ENCODE assay signal across 8 mouse cellular contexts in the genomic region with DNA sequence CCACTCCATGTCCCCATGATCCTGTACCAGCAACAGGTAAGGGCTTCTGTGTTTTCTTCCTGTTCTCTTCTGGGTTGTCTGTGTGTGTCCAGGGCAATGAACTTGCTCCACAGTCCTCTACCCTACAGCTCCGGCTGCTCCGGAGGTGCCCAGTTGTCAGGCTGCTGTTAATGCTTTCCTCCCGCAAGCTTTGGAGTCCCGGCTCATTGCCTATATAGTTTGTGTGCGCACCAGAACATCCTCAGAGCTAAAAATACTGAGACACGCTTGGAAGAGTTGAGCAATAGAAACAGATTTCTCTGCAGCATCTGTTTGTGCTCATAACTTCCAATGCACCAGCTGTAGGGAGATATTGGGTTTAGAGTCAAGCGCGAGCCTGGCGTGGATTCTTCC. TPM values are rescaled to one million over a fixed set of nuclear protein-coding genes. Genes with fewer than 3 reads are reported as not detected.
DNase-seq lines count a peak whose midpoint lies in the region; ATAC-seq lines count a peak whose summit lies in the region.

No protein-coding gene starts in this region.

- no peaks in the 10 kb centered on the region for H3K36me3 ChIP-seq in embryonic facial prominence, embryonic 13.5 days
- H3K36me3 ChIP-seq in heart, embryonic 15.5 days: peaks cover under 1% of the 10 kb centered on the region; the same call in 1 of the 2 replicates
- no peaks in the 10 kb centered on the region for H3K36me3 ChIP-seq in liver, embryonic 16.5 days (ENCODE audit: control insufficient read depth, insufficient read depth)

- no peaks in the 10 kb centered on the region for H3K9me3 ChIP-seq in embryonic facial prominence, embryonic 13.5 days
- no peaks in the 10 kb centered on the region for H3K9me3 ChIP-seq in heart, embryonic 15.5 days (replicated peaks)
- no peaks in the 10 kb centered on the region for H3K9me3 ChIP-seq in liver, embryonic 16.5 days (replicated peaks; ENCODE audit: control insufficient read depth, low read length)

- H3K9ac ChIP-seq in embryonic facial prominence, embryonic 13.5 days: peak overlapping the region; percentile 72
- peak overlapping the region; percentile 77 for H3K9ac ChIP-seq in heart, embryonic 15.5 days
- no peak overlapping the region for H3K9ac ChIP-seq in liver, embryonic 16.5 days (ENCODE audit: low read depth, low read length)

- peaks cover 22% of the 10 kb centered on the region for H3K4me1 ChIP-seq in embryonic facial prominence, embryonic 13.5 days
- H3K4me1 ChIP-seq in heart, embryonic 15.5 days (replicated peaks): peaks cover 20% of the 10 kb centered on the region
- peaks cover 4% of the 10 kb centered on the region for H3K4me1 ChIP-seq in liver, embryonic 16.5 days (ENCODE audit: control insufficient read depth, low read depth, low read length)

- peak overlapping the region; percentile 91 for H3K4me2 ChIP-seq in embryonic facial prominence, embryonic 13.5 days
- H3K4me2 ChIP-seq in heart, embryonic 15.5 days: peak overlapping the region; percentile 94
- peak overlapping the region; percentile 82 for H3K4me2 ChIP-seq in liver, embryonic 16.5 days (ENCODE audit: low read depth, low read length)

- H3K27ac ChIP-seq in embryonic facial prominence, embryonic 13.5 days: peak overlapping the region; percentile 68
- peak overlapping the region; percentile 83 for H3K27ac ChIP-seq in heart, embryonic 15.5 days
- H3K27ac ChIP-seq in liver, embryonic 16.5 days (ENCODE audit: low read length): no peak overlapping the region

- peak; percentile 20 to 21 for DNase-seq in layer of hippocampus, adult 8-10 months (ENCODE audit: low spot score in 2 of 2)
- DNase-seq in layer of hippocampus, postnatal 10 days (ENCODE audit: low spot score in 2 of 2): no peak
- DNase-seq in skeletal muscle tissue, adult 2 months (ENCODE audit: low read depth, low spot score): peak; percentile 69
- DNase-seq in MN1 (ENCODE audit: low spot score): no peak
- DNase-seq in urinary bladder, postnatal 4 days (ENCODE audit: low spot score in 2 of 2): no peak

- 0 out of 2 replicates have a peak, but pooled peaks have one; percentile 28 for ATAC-seq in embryonic facial prominence, embryonic 13.5 days (ENCODE audit: insufficient number of reproducible peaks, insufficient read depth, low FRiP score, low TSS enrichment, low read depth)
- ATAC-seq in heart, embryonic 15.5 days (replicated peaks; ENCODE audit: insufficient number of reproducible peaks, insufficient read depth, low FRiP score, low read depth): peak; percentile 54
- peak; percentile 22 for ATAC-seq in liver, embryonic 16.5 days (ENCODE audit: low read depth)

- H3K27me3 ChIP-seq in embryonic facial prominence, embryonic 13.5 days: no peaks in the 10 kb centered on the region
- no peaks in the 10 kb centered on the region for H3K27me3 ChIP-seq in heart, embryonic 15.5 days
- peaks cover 12% of the 10 kb centered on the region for H3K27me3 ChIP-seq in liver, embryonic 16.5 days (ENCODE audit: control insufficient read depth, insufficient read depth, low read depth, low read length)

- under 1% methylated on average over 9 of the region's 9 CpGs for WGBS in embryonic facial prominence, embryonic 13.5 days
- WGBS in heart, embryonic 15.5 days: under 1% methylated on average over 9 of the region's 9 CpGs
- WGBS in liver, embryonic 16.5 days (ENCODE audit: insufficient replicate concordance): under 1% methylated on average over 9 of the region's 9 CpGs

- peak overlapping the region; percentile 55 for H3K4me3 ChIP-seq in embryonic facial prominence, embryonic 13.5 days
- peak overlapping the region; percentile 80 for H3K4me3 ChIP-seq in heart, embryonic 15.5 days
- peak overlapping the region; percentile 59 for H3K4me3 ChIP-seq in liver, embryonic 16.5 days (ENCODE audit: low read depth, low read length)

RNA-seq across cellular contexts. Expression of a gene that starts 0.3 kb away (rescaled TPM):
- total RNA-seq in layer of hippocampus, adult 8-10 months (2022): 10 to 100 TPM in 2 of 4 experiments, 1 to 10 TPM in 2; 8.8 to 22.7 (median 15.4) TPM
- 1 to 10 TPM; 5.4 to 5.9 TPM for total RNA-seq in layer of hippocampus, postnatal 10 days (2021)
- polyA plus RNA-seq in embryonic facial prominence, embryonic 13.5 days (2015; fragmentation: Nextera tagmentation; extraction: Ambion mirVana): 5.0 and 5.4 TPM in 2 replicates
- 4.8 and 5.7 TPM in 2 replicates for polyA plus RNA-seq in heart, embryonic 15.5 days (2015; fragmentation: Nextera tagmentation; extraction: Ambion mirVana)
- polyA plus RNA-seq in liver, embryonic 16.5 days (2015; fragmentation: Nextera tagmentation; extraction: Ambion mirVana): 0.14 and 0.27 TPM in 2 replicates

Comparison
In these comparisons a context has a peak if more than half of its experiments do, and no peak if none do; other contexts are left out.
1. DNase-seq: peak in layer of hippocampus, adult 8-10 months (2 of 2) and skeletal muscle tissue, adult 2 months (single experiment); none in layer of hippocampus, postnatal 10 days (0 of 2), MN1 (single experiment) and urinary bladder, postnatal 4 days (0 of 2).
2. Peak in every context shown above with its lines, with median percentiles within 50 percentile points of each other: ATAC-seq, H3K4me2 ChIP-seq and H3K4me3 ChIP-seq.